Mouse (Mus musculus): ENCODE measurements at regions not wholly inside any gene's neighbourhood (a gene's known extent, or its start where the extent isn't known, plus 50 kb on each side); places are given as distances from the start of the nearest gene placed in this dataset.

- H3K9me3 ChIP-seq, result no peaks in the 10 kb centered on the region
- no peak for ATAC-seq (ENCODE audit: low FRiP score, low read depth)
- no peak overlapping the region for H3K4me2 ChIP-seq (replicated peaks)
- no peak overlapping the region for H3K9ac ChIP-seq (replicated peaks)
- no peak overlapping the region for H3K4me3 ChIP-seq
- no peaks in the 10 kb centered on the region; the same call in 1 of the 2 replicates for H3K4me1 ChIP-seq
- H3K27me3 ChIP-seq, result no peaks in the 10 kb centered on the region
- H3K36me3 ChIP-seq, result no peaks in the 10 kb centered on the region
- WGBS, result 72% methylated on average over 3 of the region's 3 CpGs
- no peak overlapping the region for H3K27ac ChIP-seq (replicated peaks)
Observed at GRCm38 (mm10) chr4:64200151-64200807, 153.5 kb upstream of the Tnc start.

GRCm38 (mm10) chr4:64184986-64185385 lies 138.2 kb upstream of the Tnc start:
- ATAC-seq (ENCODE audit: low FRiP score, low read depth), result no peak
- Histone ChIP-seq H3K4me1 (no peaks in the 10 kb centered on the region), H3K36me3 (no peaks in the 10 kb centered on the region), H3K4me3 (no peak overlapping the region), H3K27ac (replicated peaks) (no peak overlapping the region), H3K9me3 (no peaks in the 10 kb centered on the region), H3K9ac (replicated peaks) (no peak overlapping the region), H3K27me3 (no peaks in the 10 kb centered on the region), H3K4me2 (replicated peaks) (no peak overlapping the region)

- 11% methylated on average over 3 of the region's 3 CpGs for WGBS
- no peak overlapping the region for H3K27ac ChIP-seq (replicated peaks)
- H3K4me1 ChIP-seq, result peaks cover 5% of the 10 kb centered on the region; the same call in 1 of the 2 replicates
- H3K36me3 ChIP-seq, result no peaks in the 10 kb centered on the region
- H3K4me3 ChIP-seq, result no peak overlapping the region
- H3K4me2 ChIP-seq (replicated peaks), result no peak overlapping the region
- no peak for ATAC-seq (ENCODE audit: low FRiP score, low read depth)
- no peaks in the 10 kb centered on the region for H3K9me3 ChIP-seq
- no peak overlapping the region for H3K9ac ChIP-seq (replicated peaks)
- no peaks in the 10 kb centered on the region for H3K27me3 ChIP-seq
Observed at GRCm38 (mm10) chr4:64175938-64176337, 129.1 kb upstream of the Tnc start.

GRCm38 (mm10) chr4:64171476-64171875 lies 124.7 kb upstream of the Tnc start:
- Histone ChIP-seq H3K4me2 (replicated peaks) (no peak overlapping the region), H3K9ac (replicated peaks) (no peak overlapping the region), H3K36me3 (no peaks in the 10 kb centered on the region), H3K4me3 (no peak overlapping the region), H3K27me3 (no peaks in the 10 kb centered on the region), H3K4me1 (peaks cover 5% of the 10 kb centered on the region; the same call in 1 of the 2 replicates), H3K27ac (replicated peaks) (no peak overlapping the region), H3K9me3 (no peaks in the 10 kb centered on the region)
- ATAC-seq (ENCODE audit: low FRiP score, low read depth), result no peak
- WGBS, result 81% methylated on average over 3 of the region's 3 CpGs

GRCm38 (mm10) chr4:64148989-64149463 lies 102.2 kb upstream of the Tnc start:
- no peak overlapping the region for H3K4me3 ChIP-seq
- H3K36me3 ChIP-seq, result no peaks in the 10 kb centered on the region
- H3K9ac ChIP-seq (replicated peaks), result no peak overlapping the region
- no peaks in the 10 kb centered on the region for H3K9me3 ChIP-seq
- H3K27me3 ChIP-seq, result no peaks in the 10 kb centered on the region
- ATAC-seq (ENCODE audit: low FRiP score, low read depth), result peak; percentile 83
- H3K4me2 ChIP-seq (replicated peaks), result no peak overlapping the region
- whole genome bisulfite sequencing, result 48% methylated on average over 5 of the region's 5 CpGs
- no peak overlapping the region for H3K27ac ChIP-seq (replicated peaks)
- H3K4me1 ChIP-seq, result peaks cover 8% of the 10 kb centered on the region

- Histone ChIP-seq H3K4me2 (replicated peaks) (no peak overlapping the region), H3K27me3 (no peaks in the 10 kb centered on the region), H3K9me3 (no peaks in the 10 kb centered on the region), H3K9ac (replicated peaks) (no peak overlapping the region), H3K4me3 (no peak overlapping the region), H3K4me1 (peaks cover 10% of the 10 kb centered on the region), H3K27ac (replicated peaks) (no peak overlapping the region), H3K36me3 (no peaks in the 10 kb centered on the region)
- no peak for ATAC-seq (ENCODE audit: low FRiP score, low read depth)
- 84% methylated on average over 2 of the region's 2 CpGs for WGBS
Observed at GRCm38 (mm10) chr4:64145924-64146323, 99.1 kb upstream of the Tnc start.

- H3K4me1 ChIP-seq, result 0 out of 2 replicates have a peak, but pooled peaks cover 2% of the 10 kb centered on the region
- H3K36me3 ChIP-seq, result no peaks in the 10 kb centered on the region
- ATAC-seq (ENCODE audit: low FRiP score, low read depth), result no peak
- H3K9ac ChIP-seq (replicated peaks), result no peak overlapping the region
- no peak overlapping the region for H3K27ac ChIP-seq (replicated peaks)
- H3K4me3 ChIP-seq, result no peak overlapping the region
- no peaks in the 10 kb centered on the region for H3K9me3 ChIP-seq
- 78% methylated on average over 2 of the region's 2 CpGs for whole genome bisulfite sequencing
- H3K4me2 ChIP-seq (replicated peaks), result no peak overlapping the region
- no peaks in the 10 kb centered on the region for H3K27me3 ChIP-seq
Observed at GRCm38 (mm10) chr4:64142963-64143362, 96.1 kb upstream of the Tnc start.

GRCm38 (mm10) chr4:64142356-64142787 lies 95.6 kb upstream of the Tnc start:
- no peak for ATAC-seq (ENCODE audit: low FRiP score, low read depth)
- H3K9ac ChIP-seq (replicated peaks), result no peak overlapping the region
- no peak overlapping the region for H3K4me2 ChIP-seq (replicated peaks)

GRCm38 (mm10) chr4:64139836-64140235 lies 93.0 kb upstream of the Tnc start:
- Histone ChIP-seq H3K9ac (replicated peaks) (no peak overlapping the region), H3K4me2 (replicated peaks) (no peak overlapping the region), H3K4me3 (no peak overlapping the region), H3K27me3 (no peaks in the 10 kb centered on the region), H3K9me3 (no peaks in the 10 kb centered on the region), H3K4me1 (0 out of 2 replicates have a peak, but pooled peaks cover 2% of the 10 kb centered on the region), H3K27ac (replicated peaks) (no peak overlapping the region), H3K36me3 (no peaks in the 10 kb centered on the region)
- ATAC-seq (ENCODE audit: low FRiP score, low read depth), result no peak
- WGBS, result 88% methylated on average over 4 of the region's 4 CpGs

More at GRCm38 (mm10) chr4:64142356-64142787, 95.6 kb upstream of the Tnc start:
- no peaks in the 10 kb centered on the region for H3K9me3 ChIP-seq
- 0 out of 2 replicates have a peak, but pooled peaks cover 2% of the 10 kb centered on the region for H3K4me1 ChIP-seq
- no peak overlapping the region for H3K27ac ChIP-seq (replicated peaks)
- no peaks in the 10 kb centered on the region for H3K27me3 ChIP-seq
- H3K4me3 ChIP-seq, result no peak overlapping the region
- no peaks in the 10 kb centered on the region for H3K36me3 ChIP-seq
- whole genome bisulfite sequencing, result 53% methylated on average over 5 of the region's 5 CpGs

- Histone ChIP-seq H3K4me2 (replicated peaks) (no peak overlapping the region), H3K27ac (replicated peaks) (no peak overlapping the region), H3K9me3 (no peaks in the 10 kb centered on the region), H3K9ac (replicated peaks) (no peak overlapping the region), H3K36me3 (no peaks in the 10 kb centered on the region), H3K27me3 (no peaks in the 10 kb centered on the region), H3K4me1 (no peaks in the 10 kb centered on the region), H3K4me3 (no peak overlapping the region)
- no peak for ATAC-seq (ENCODE audit: low FRiP score, low read depth)
- WGBS, result 83% methylated on average over 3 of the region's 3 CpGs
Observed at GRCm38 (mm10) chr4:64135036-64135435, 88.2 kb upstream of the Tnc start.

GRCm38 (mm10) chr4:64129290-64129689 lies 82.5 kb upstream of the Tnc start:
- Histone ChIP-seq H3K4me2 (replicated peaks) (no peak overlapping the region), H3K9me3 (no peaks in the 10 kb centered on the region), H3K9ac (replicated peaks) (no peak overlapping the region), H3K4me3 (no peak overlapping the region), H3K36me3 (no peaks in the 10 kb centered on the region), H3K27me3 (no peaks in the 10 kb centered on the region), H3K27ac (replicated peaks) (no peak overlapping the region), H3K4me1 (no peaks in the 10 kb centered on the region)
- ATAC-seq (ENCODE audit: low FRiP score, low read depth), result no peak
- 77% methylated on average over 1 of the region's 1 CpGs for WGBS

GRCm38 (mm10) chr4:64124387-64125088 lies 77.7 kb upstream of the Tnc start:
- Histone ChIP-seq H3K9ac (replicated peaks) (no peak overlapping the region), H3K4me2 (replicated peaks) (no peak overlapping the region), H3K27me3 (no peaks in the 10 kb centered on the region), H3K9me3 (no peaks in the 10 kb centered on the region), H3K4me3 (no peak overlapping the region), H3K4me1 (no peaks in the 10 kb centered on the region), H3K36me3 (no peaks in the 10 kb centered on the region), H3K27ac (replicated peaks) (no peak overlapping the region)
- no peak for ATAC-seq (ENCODE audit: low FRiP score, low read depth)
- WGBS, result 88% methylated on average over 2 of the region's 2 CpGs

All from midbrain, embryonic 12.5 days (tissue).